Mouse (Mus musculus) stomach, postnatal 0 days (tissue): ENCODE measurements around the gene Prkcb.

Experiments
- CTCF ChIP-seq: IDR thresholded peaks from 2 replicates; pipeline ENCODE4 v1.5.1; 2016; ENCODE audit warnings: antibody characterized with exemption, low read depth, mild to moderate bottlenecking, moderate library complexity
- EP300 ChIP-seq: optimal IDR thresholded peaks from 2 replicates; pipeline ENCODE3; 2016; ENCODE audit warnings: antibody characterized with exemption

GRCm38 (mm10) chr7:122528201-122528600 is 239.7 kb downstream of the Prkcb start:
- TF ChIP-seq CTCF: no peak
- no peak for TF ChIP-seq EP300
